Mouse (Mus musculus): ENCODE measurements around the gene March8. TPM values are rescaled to one million over a fixed set of nuclear protein-coding genes. Genes with fewer than 3 reads are reported as not detected.

March8 gene
- total and polyA plus RNA-seq, 3 experiments: 22.7 to 24.9 TPM; not detected in 1

GRCm38 (mm10) chr6:116440447-116440846 is 102.6 kb downstream of the March8 start:
- no peaks in the 10 kb centered on the region for H3K27me3 ChIP-seq (ENCODE audit: control insufficient read depth in 1 of 2, insufficient read depth in 2 of 2, low read length in 2 of 2)
- H3K79me2 ChIP-seq (ENCODE audit: control insufficient read depth, insufficient read depth, low read length, poor library complexity): no peaks in the 10 kb centered on the region
- TF ChIP-seq UBTF (IDR thresholded peaks at IDR 0.05; ENCODE audit: borderline replicate concordance, insufficient read depth, low read depth, low read length): no peak
- TF ChIP-seq MXI1 (IDR thresholded peaks at IDR 0.05; ENCODE audit: low read depth, low read length): no peak
- no peak for TF ChIP-seq ZKSCAN1 (IDR thresholded peaks at IDR 0.05; ENCODE audit: low read depth, low read length)
- no peak for TF ChIP-seq HCFC1 (IDR thresholded peaks at IDR 0.05; ENCODE audit: low read depth, low read length)
- TF ChIP-seq CHD1 (IDR thresholded peaks at IDR 0.05; ENCODE audit: low read depth, low read length): no peak
- TF ChIP-seq RAD21 (IDR thresholded peaks at IDR 0.05; ENCODE audit: low read depth, low read length): no peak
- TF ChIP-seq MYB (IDR thresholded peaks at IDR 0.05; ENCODE audit: low read depth, low read length): no peak
- TF ChIP-seq GABPA (IDR thresholded peaks at IDR 0.05; ENCODE audit: low read depth, low read length): no peak
- no peak for TF ChIP-seq CTCF (IDR thresholded peaks at IDR 0.05 in 2 of 3, conservative IDR thresholded peaks at IDR 0.05 in 1 of 3; ENCODE audit: control insufficient read depth in 1 of 3, insufficient read depth in 1 of 3, low read depth in 2 of 3, low read length in 3 of 3, poor library complexity in 1 of 3, severe bottlenecking in 1 of 3)
- TF ChIP-seq NELFE (IDR thresholded peaks at IDR 0.05; ENCODE audit: low read depth, low read length): no peak
- no peak for TF ChIP-seq CHD2 (IDR thresholded peaks at IDR 0.05; ENCODE audit: low read length)
- no peak for TF ChIP-seq E2F4 (IDR thresholded peaks at IDR 0.05; ENCODE audit: borderline replicate concordance, low read depth, low read length)
- TF ChIP-seq MEF2A (IDR thresholded peaks at IDR 0.05; ENCODE audit: extremely low read depth, insufficient replicate concordance, low read depth, low read length, poor library complexity, severe bottlenecking): no peak
- TF ChIP-seq MAZ (IDR thresholded peaks at IDR 0.05; ENCODE audit: low read depth, low read length): no peak
- no peak for TF ChIP-seq POLR2A (IDR thresholded peaks at IDR 0.05; ENCODE audit: control insufficient read depth in 1 of 2, insufficient read depth in 1 of 2, low read depth in 1 of 2, low read length in 2 of 2, poor library complexity in 1 of 2)
- no peak for TF ChIP-seq SMC3 (IDR thresholded peaks at IDR 0.05; ENCODE audit: low read depth, low read length)
- TF ChIP-seq ZMIZ1 (IDR thresholded peaks at IDR 0.05; ENCODE audit: low read depth, low read length): no peak
- no peak for TF ChIP-seq POLR2AphosphoS5 (IDR thresholded peaks at IDR 0.05; ENCODE audit: borderline replicate concordance, low read depth, low read length)
- no peaks in the 10 kb centered on the region for H3K9me3 ChIP-seq (replicated peaks; ENCODE audit: insufficient read depth, low read length)
- no peak for DNase-seq (ENCODE audit: low read depth, low spot score)
- peaks cover 0 to 9% of the 10 kb centered on the region in 2 experiments; a peak in 2 of 4 replicates for H3K36me3 ChIP-seq (ENCODE audit: control insufficient read depth in 1 of 2, insufficient read depth in 2 of 2, low read length in 2 of 2)
- no peak overlapping the region for H3K27ac ChIP-seq (ENCODE audit: control insufficient read depth, low read depth, low read length)
- no peak overlapping the region for H3K9ac ChIP-seq (ENCODE audit: control insufficient read depth, low read depth, low read length, poor library complexity, severe bottlenecking)
- no peak overlapping the region for H3K4me3 ChIP-seq (ENCODE audit: control insufficient read depth in 1 of 2, insufficient read depth in 1 of 2, low read depth in 2 of 2, low read length in 2 of 2)
- H3K4me1 ChIP-seq (ENCODE audit: control insufficient read depth in 1 of 2, insufficient read depth in 2 of 2, low read length in 2 of 2): peaks cover 7 to 8% of the 10 kb centered on the region in 2 experiments; a peak in 3 of 4 replicates

DNA sequence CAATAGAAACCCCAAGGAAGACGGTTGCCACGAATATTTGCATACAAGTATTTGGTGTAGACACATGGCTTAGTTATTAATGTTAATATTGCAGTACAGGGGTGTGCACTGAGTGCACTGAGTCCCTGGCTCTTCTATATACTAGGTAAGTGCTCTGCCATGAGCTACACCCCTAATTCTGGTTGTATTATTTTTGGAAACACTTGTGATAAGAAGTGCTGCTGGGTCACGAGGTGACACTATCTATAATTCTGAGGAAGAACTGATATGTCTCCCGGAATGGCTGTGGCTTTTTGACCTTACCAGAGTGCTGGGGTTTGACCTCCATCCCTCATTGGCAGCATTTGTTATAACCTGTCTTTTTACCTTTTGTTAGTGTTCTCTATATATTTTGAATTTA is 103.0 kb downstream of the March8 start:
- peaks cover 0 to 9% of the 10 kb centered on the region in 2 experiments; a peak in 2 of 4 replicates for H3K36me3 ChIP-seq (ENCODE audit: control insufficient read depth in 1 of 2, insufficient read depth in 2 of 2, low read length in 2 of 2)
- H3K27ac ChIP-seq (ENCODE audit: control insufficient read depth, low read depth, low read length): no peak overlapping the region
- peaks cover 7 to 8% of the 10 kb centered on the region in 2 experiments; a peak in 3 of 4 replicates for H3K4me1 ChIP-seq (ENCODE audit: control insufficient read depth in 1 of 2, insufficient read depth in 2 of 2, low read length in 2 of 2)
- H3K9ac ChIP-seq (ENCODE audit: control insufficient read depth, low read depth, low read length, poor library complexity, severe bottlenecking): no peak overlapping the region
- no peaks in the 10 kb centered on the region for H3K27me3 ChIP-seq (ENCODE audit: control insufficient read depth in 1 of 2, insufficient read depth in 2 of 2, low read length in 2 of 2)
- H3K9me3 ChIP-seq (replicated peaks; ENCODE audit: insufficient read depth, low read length): no peaks in the 10 kb centered on the region
- H3K4me3 ChIP-seq (ENCODE audit: control insufficient read depth in 1 of 2, insufficient read depth in 1 of 2, low read depth in 2 of 2, low read length in 2 of 2): no peak overlapping the region
- H3K79me2 ChIP-seq (ENCODE audit: control insufficient read depth, insufficient read depth, low read length, poor library complexity): no peaks in the 10 kb centered on the region
- no peak for DNase-seq (ENCODE audit: low read depth, low spot score)
- TF ChIP-seq TBP (IDR thresholded peaks at IDR 0.05; ENCODE audit: low read depth, low read length) (no peak), POLR2AphosphoS2 (IDR thresholded peaks at IDR 0.05; ENCODE audit: low read length) (no peak), MXI1 (IDR thresholded peaks at IDR 0.05; ENCODE audit: low read depth, low read length) (no peak), ETS1 (IDR thresholded peaks at IDR 0.05; ENCODE audit: low read depth, low read length) (peak; percentile 56), MEF2A (IDR thresholded peaks at IDR 0.05; ENCODE audit: extremely low read depth, insufficient replicate concordance, low read depth, low read length, poor library complexity, severe bottlenecking) (peak; percentile 95), EP300 (IDR thresholded peaks at IDR 0.05; ENCODE audit: low read depth in 1 of 2, low read length in 2 of 2) (peak in 1 of 2 experiments; percentile 57; a peak in 1 of 4 replicates), ZC3H11A (IDR thresholded peaks at IDR 0.05; ENCODE audit: low read depth, low read length) (peak; percentile 2; the same call in 1 of the 2 replicates), BHLHE40 (IDR thresholded peaks at IDR 0.05; ENCODE audit: borderline replicate concordance, low read depth, low read length) (peak; percentile 69; the same call in 1 of the 2 replicates), GATA1 (IDR thresholded peaks at IDR 0.05; ENCODE audit: low read depth, low read length) (peak; percentile 62), USF2 (IDR thresholded peaks at IDR 0.05; ENCODE audit: borderline replicate concordance in 1 of 2, insufficient read depth in 1 of 2, low read depth in 1 of 2, low read length in 2 of 2) (0 out of 4 replicates have a peak, but pooled peaks of 1 of the 2 experiments have one; percentile 27), USF1 (IDR thresholded peaks at IDR 0.05; ENCODE audit: low read depth, low read length) (peak; percentile 81)

Data from MEL (cell line).